Mouse (Mus musculus) kidney, adult 2 months (tissue): ENCODE measurements around the gene Slc26a10. TPM values are rescaled to one million over a fixed set of nuclear protein-coding genes. Genes with fewer than 3 reads are reported as not detected.
"Not testable (repeated sequence)": the region's sequence is repeated elsewhere in the genome, so short reads cannot be mapped to it uniquely, and the experiment has no call there.

Source experiments
- DNase-seq: peaks from one replicate; pipeline ENCODE4 v3.0.0; 2021
- H3K27ac ChIP-seq: fragments of 200-500 bp; 2 replicates; pipeline ENCODE4 v1.5.1; 2012; ENCODE audit warnings: low read depth, low read length, control low read depth, inconsistent platforms; ENCODE audit not compliant: insufficient read depth
- H3K27me3 ChIP-seq: fragments of 200-500 bp; replicated peaks from 2 replicates; pipeline ENCODE4 v1.6.1; 2012; ENCODE audit warnings: mild to moderate bottlenecking, moderate library complexity, low read length, inconsistent platforms; ENCODE audit not compliant: control insufficient read depth, insufficient read depth
- H3K36me3 ChIP-seq: fragments of 200-500 bp; 2 replicates; pipeline ENCODE4 v1.6.1; 2012; ENCODE audit warnings: mild to moderate bottlenecking, moderate library complexity, low read length, inconsistent platforms; ENCODE audit not compliant: control insufficient read depth, insufficient read depth
- H3K4me1 ChIP-seq: fragments of 200-500 bp; 2 replicates; pipeline ENCODE4 v1.6.1; 2011; ENCODE audit warnings: low read length; ENCODE audit not compliant: control insufficient read depth, insufficient read depth
- H3K4me3 ChIP-seq: fragments of 200-500 bp; 2 replicates; pipeline ENCODE4 v1.5.1; 2011; ENCODE audit warnings: mild to moderate bottlenecking, low read depth, low read length, control low read depth; ENCODE audit not compliant: insufficient read depth
- CTCF ChIP-seq: fragments of 200-500 bp; conservative IDR thresholded peaks from 2 replicates; pipeline ENCODE4 v1.5.1; 2011; ENCODE audit warnings: low read depth, mild to moderate bottlenecking, control low read depth, low read length, moderate library complexity, mixed read lengths; ENCODE audit not compliant: insufficient read depth, insufficient read length
- POLR2A ChIP-seq: fragments of 200-500 bp; IDR thresholded peaks from one replicate; pipeline ENCODE4 v1.6.1; 2011; ENCODE audit warnings: low read depth, low read length, control low read depth
- WGBS: fragments of 180-500 bp; shearing (Covaris S2); methylation state at CpG from one replicate; pipeline ENCODE4 v1.1.7; 2018; 5-methylcytosine and 5-hydroxymethylcytosine counted together
- polyA plus RNA-seq: library from polyadenylated mRNA; depleted of rRNA; stranded (reverse); fragments of >200 nt; gene quantifications from 2 replicates; pipeline ENCODE4 v1.2.3, GENCODE M21; 2012

Gene Slc26a10
- polyA plus RNA-seq, 1 experiment: 8.1 TPM

GRCm38 (mm10) chr10:127136510-127136909, 43.9 kb downstream of the Slc26a10 start:
- Histone ChIP-seq H3K4me3 (no peak overlapping the region), H3K27ac (no peak overlapping the region), H3K36me3 (no peaks in the 10 kb centered on the region), H3K27me3 (no peaks in the 10 kb centered on the region), H3K4me1 (peaks cover 6% of the 10 kb centered on the region; the same call in 1 of the 2 replicates)
- DNase-seq: no peak
- WGBS: 75% methylated on average over 4 of the region's 4 CpGs
- TF ChIP-seq POLR2A (no peak), CTCF (no peak)

GRCm38 (mm10) chr10:127135118-127135836, 45.2 kb downstream of the Slc26a10 start:
- Histone ChIP-seq H3K4me1 (peaks cover 6% of the 10 kb centered on the region; the same call in 1 of the 2 replicates), H3K36me3 (no peaks in the 10 kb centered on the region), H3K27me3 (no peaks in the 10 kb centered on the region), H3K27ac (no peak overlapping the region), H3K4me3 (no peak overlapping the region)
- DNase-seq: no peak
- TF ChIP-seq CTCF: no peak
- TF ChIP-seq POLR2A: no peak
- WGBS: 67% methylated on average over 8 of the region's 8 CpGs

GRCm38 (mm10) chr10:127134394-127135035, 45.9 kb downstream of the Slc26a10 start:
- not testable (repeated sequence) for H3K4me3 ChIP-seq, H3K4me1 ChIP-seq, H3K27me3 ChIP-seq, H3K36me3 ChIP-seq, H3K27ac ChIP-seq
- 89% methylated on average over 3 of the region's 3 CpGs for WGBS
- DNase-seq: peak; percentile 49
- TF ChIP-seq CTCF: peak; percentile 63

- no peak for DNase-seq
- Histone ChIP-seq H3K4me1 (no peaks in the 10 kb centered on the region), H3K27ac (no peak overlapping the region), H3K4me3 (no peak overlapping the region), H3K27me3 (no peaks in the 10 kb centered on the region), H3K36me3 (no peaks in the 10 kb centered on the region)
- 66% methylated on average over 5 of the region's 5 CpGs for WGBS
- TF ChIP-seq POLR2A (no peak), CTCF (no peak)
These were observed 48.0 kb downstream of the Slc26a10 start for GRCm38 (mm10) chr10:127132469-127132868.

GRCm38 (mm10) chr10:127129431-127129830, 51.0 kb downstream of the Slc26a10 start:
- no peaks in the 10 kb centered on the region for H3K4me1 ChIP-seq
- DNase-seq: no peak
- H3K27me3 ChIP-seq: no peaks in the 10 kb centered on the region
- H3K4me3 ChIP-seq: no peak overlapping the region
- 52% methylated on average over 4 of the region's 4 CpGs for WGBS
- TF ChIP-seq CTCF: no peak
- no peak for TF ChIP-seq POLR2A
- no peak overlapping the region for H3K27ac ChIP-seq
- no peaks in the 10 kb centered on the region for H3K36me3 ChIP-seq

GRCm38 (mm10) chr10:127127711-127128279, 52.6 kb downstream of the Slc26a10 start:
- Histone ChIP-seq H3K27me3 (no peaks in the 10 kb centered on the region), H3K4me1 (0 out of 2 replicates have a peak, but pooled peaks cover 2% of the 10 kb centered on the region), H3K36me3 (no peaks in the 10 kb centered on the region), H3K27ac (no peak overlapping the region), H3K4me3 (no peak overlapping the region)
- WGBS: 71% methylated on average over 7 of the region's 7 CpGs
- TF ChIP-seq CTCF (no peak), POLR2A (no peak)
- no peak for DNase-seq

- WGBS: 86% methylated on average over 5 of the region's 5 CpGs
- Histone ChIP-seq H3K36me3 (no peaks in the 10 kb centered on the region), H3K27ac (no peak overlapping the region), H3K4me3 (no peak overlapping the region), H3K27me3 (no peaks in the 10 kb centered on the region), H3K4me1 (0 out of 2 replicates have a peak, but pooled peaks cover 3% of the 10 kb centered on the region)
- no peak for TF ChIP-seq CTCF
- TF ChIP-seq POLR2A: no peak
- no peak for DNase-seq
These were observed 53.9 kb downstream of the Slc26a10 start for GRCm38 (mm10) chr10:127126579-127126978.
